Mouse (Mus musculus) skeletal muscle tissue, postnatal 0 days (tissue): ENCODE results near the gene Tbxa2r. TPM values are rescaled to one million over a fixed set of nuclear protein-coding genes. Genes with fewer than 3 reads are reported as not detected.

Experiments used
- polyA plus RNA-seq: library from polyadenylated mRNA; unstranded; fragments of >200 nt; fragmentation: Nextera tagmentation; extraction: Ambion mirVana; gene quantifications from 2 replicates; pipeline ENCODE4 v1.2.1, GENCODE M21; 2015

Tbxa2r gene
- polyA plus RNA-seq = 7.3 and 7.8 TPM in 2 replicates

DNA sequence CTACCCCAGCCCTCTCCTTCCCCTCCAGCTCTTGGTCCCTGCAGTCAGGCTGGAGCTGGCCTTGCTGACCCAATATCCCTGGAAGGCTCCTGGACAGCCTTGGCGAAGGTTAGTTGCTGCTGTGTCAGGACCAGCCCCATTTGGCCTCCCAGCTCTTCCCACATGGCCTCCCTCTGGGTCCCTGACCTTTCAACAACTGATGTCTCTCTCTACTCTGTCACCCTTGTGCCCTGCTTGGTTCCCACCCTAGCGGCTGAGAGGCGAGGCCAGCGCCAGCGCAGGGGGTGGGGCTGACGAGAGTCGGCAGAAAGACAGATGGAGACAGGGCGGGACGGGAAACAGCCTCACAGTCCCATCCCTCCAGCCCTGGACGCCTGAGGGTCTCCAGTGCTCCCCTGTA lies at the start of gene Tbxa2r:
TSS of gene Tbxa2r (plus strand) at position 346 of the 400 bp plus-strand sequence.

DNA sequence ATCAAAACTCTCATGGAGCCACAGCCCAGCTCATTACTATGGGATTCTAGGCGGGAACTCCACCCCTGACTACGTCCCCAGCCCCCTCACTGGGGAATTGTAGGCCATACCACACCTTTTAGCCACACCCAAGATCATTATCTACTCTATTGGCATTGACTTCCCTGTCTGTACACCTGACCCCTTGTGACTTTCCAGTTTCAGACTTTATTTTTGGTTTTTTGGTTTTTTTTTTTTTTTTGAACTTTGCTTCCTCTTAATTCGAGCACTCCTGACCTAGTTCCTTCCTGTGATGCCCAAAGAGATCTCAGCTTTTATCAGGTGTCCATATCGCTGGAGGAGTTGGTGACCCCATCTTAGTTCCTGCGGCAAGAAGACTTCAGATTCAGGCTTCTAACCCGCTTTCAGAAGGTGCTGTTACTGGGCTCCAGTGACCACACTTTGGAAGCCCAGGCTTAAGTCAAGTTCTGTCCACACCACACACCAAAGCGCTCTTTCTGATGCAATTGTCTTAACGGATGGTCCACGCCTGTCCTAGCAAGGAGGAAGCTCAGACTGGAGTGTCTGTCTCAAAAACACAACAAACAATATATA lies 36.9 kb upstream of the Tbxa2r start, which contains the start of gene Tjp3:
TSS of gene Tjp3 (minus strand) at position 71 of the 594 bp plus-strand sequence.

DNA sequence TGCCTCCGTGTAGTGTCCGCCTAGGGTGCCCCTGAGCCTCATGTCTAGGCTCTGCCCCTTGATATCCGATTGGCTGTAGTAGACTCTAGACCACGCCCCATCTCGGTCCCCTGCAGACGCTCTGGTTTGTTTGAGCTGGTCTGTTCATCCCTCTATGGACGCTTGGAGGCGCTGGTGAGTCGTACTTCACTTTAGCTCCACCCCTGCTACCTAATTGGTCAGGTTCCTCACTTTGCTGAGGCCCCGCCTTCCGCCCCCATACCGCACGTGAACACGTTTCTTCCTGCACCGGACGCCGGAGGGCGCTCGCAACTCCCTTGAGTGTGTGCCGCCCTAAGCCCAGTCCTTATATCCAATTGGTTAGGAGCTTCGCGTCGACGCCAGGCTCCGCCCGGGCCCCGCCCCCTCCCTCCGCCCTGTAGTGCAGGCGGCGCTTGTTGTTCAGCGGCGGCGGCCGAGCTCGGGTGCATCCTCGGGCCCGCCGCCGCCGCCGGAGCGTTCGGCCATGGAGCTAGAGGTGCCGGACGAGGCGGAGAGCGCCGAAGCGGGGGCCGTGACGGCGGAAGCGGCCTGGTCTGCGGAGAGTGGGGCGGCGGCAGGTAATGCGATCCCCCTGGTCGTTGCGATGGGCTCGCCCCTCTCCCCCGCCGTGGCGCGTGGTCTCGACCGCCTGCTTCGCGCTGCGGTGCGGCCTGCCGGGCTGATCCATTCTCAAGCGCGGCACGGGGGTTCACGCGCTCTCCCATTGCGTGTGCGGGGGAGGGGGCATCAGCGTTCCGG lies 35.8 kb upstream of the Tbxa2r start, which contains the start of gene Pip5k1c:
TSS of gene Pip5k1c (plus strand) at position 410 of the 780 bp plus-strand sequence.

DNA sequence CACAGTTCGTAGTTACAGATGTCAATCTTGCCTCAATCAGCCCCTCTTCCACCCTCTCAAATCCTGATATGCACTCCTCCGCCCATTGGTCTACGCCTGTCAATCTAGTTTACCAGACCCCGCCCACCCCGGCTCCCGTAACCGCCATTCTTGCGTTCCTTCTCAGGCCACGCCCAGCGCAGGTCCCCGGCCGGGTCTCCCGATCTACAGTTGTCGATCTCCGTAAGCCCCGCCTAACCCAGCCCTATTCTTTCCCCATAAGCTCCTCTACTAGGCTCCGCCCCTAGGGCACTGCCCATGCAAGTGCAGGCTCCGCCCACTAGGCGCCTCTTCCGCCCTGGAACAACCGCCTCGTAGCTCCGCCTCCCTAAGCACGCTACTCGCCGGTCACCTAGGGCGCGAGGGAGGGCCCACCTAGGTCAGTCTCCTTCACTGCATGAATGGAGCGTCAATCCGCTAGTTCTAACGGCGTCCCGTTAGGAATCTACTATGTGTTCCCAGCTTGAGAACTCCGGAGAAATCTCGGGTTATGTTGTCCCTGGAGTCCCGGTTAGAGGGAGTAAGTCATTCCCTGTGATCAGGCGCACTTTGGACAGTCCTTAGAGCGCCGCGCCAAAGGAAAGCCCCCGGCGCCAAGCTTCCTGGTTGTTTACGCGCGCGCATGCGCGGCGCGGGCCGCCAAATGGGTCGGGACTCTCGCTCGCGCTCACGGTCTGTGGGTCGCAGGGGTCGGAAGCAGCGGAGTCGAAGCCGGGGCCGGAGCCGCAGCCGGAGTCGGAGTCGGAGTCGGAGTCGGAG lies 7.8 kb upstream of the Tbxa2r start, which contains the start of gene Cactin:
TSS of gene Cactin (plus strand) at position 554 of the 798 bp plus-strand sequence.

DNA sequence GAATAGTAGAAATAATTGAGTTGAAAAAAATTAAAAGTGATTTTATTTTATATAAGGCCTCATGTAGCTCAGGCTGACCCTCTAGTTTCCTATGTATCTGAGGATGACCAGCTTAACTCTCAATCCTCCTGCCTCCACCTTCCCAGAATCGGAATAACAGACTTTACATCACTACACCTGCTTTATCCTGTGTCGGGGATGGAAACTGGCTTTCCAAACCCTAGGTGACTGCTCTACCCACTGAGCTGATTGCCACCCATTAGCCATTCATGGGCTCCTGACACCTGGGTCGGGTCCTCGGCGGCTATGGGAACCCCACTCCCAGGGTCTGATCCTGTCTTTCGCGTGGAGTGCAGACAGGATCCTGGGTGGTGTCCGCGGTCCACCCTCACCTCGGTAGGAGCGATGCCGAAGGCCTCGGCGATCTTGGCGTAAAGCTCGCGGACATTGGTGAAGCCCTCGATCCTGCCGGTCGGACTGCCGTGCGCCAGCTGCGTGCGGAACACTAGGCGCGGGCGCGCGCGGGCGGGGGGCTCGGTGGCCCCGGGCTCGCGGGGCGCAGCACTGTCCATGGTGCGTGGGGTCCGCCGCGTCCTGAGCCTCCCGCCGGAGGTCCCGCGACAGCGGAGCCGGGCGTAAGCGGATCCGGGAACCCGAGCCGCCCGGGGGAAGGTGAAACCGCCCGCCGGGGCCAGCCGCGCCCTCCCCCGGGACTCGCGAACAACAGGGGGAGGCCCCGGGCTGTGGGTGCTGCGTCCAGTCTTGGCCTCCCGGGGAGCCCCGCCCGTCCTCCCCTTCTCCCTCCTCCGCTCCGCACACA lies 14.4 kb downstream of the Tbxa2r start, which contains the start of gene Gipc3:
TSS of gene Gipc3 (minus strand) at position 581 of the 820 bp plus-strand sequence.

DNA sequence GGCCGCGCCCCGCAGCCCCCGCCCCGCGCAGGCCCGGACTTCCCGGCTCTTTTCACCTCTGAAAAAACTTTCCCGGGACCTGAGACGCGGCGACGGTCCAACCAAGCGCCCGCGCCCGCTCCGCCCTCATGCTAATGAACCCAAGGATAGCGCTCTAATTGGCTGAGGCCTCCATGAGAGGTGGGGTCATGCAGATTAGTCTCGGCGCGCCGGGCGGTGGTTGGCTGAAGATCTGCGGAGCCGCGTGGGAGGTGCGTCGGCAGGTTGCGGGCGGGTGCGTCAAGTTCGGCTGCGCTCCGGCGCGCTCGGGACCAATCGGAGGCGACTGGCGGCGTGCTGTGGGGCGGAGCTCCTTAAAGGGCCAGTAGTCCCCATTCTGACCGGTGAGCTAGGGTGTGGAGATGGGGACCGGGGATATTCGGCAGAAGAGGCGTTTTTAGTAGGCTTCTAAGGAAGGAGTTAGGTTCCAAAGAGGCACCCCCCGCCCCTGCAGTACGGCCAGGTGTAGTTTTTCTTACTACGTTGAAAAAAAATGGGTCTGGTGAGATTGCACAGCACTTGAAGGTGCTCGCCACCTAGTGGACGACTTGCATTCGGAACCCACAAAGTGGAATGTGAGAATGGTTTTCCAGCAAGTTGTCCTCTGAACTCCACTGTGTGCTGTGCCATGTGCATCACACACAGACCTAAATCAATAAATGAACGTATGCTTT lies 22.0 kb downstream of the Tbxa2r start, which contains the start of gene Hmg20b:
TSS of gene Hmg20b (minus strand) at position 130 of the 713 bp plus-strand sequence.

DNA sequence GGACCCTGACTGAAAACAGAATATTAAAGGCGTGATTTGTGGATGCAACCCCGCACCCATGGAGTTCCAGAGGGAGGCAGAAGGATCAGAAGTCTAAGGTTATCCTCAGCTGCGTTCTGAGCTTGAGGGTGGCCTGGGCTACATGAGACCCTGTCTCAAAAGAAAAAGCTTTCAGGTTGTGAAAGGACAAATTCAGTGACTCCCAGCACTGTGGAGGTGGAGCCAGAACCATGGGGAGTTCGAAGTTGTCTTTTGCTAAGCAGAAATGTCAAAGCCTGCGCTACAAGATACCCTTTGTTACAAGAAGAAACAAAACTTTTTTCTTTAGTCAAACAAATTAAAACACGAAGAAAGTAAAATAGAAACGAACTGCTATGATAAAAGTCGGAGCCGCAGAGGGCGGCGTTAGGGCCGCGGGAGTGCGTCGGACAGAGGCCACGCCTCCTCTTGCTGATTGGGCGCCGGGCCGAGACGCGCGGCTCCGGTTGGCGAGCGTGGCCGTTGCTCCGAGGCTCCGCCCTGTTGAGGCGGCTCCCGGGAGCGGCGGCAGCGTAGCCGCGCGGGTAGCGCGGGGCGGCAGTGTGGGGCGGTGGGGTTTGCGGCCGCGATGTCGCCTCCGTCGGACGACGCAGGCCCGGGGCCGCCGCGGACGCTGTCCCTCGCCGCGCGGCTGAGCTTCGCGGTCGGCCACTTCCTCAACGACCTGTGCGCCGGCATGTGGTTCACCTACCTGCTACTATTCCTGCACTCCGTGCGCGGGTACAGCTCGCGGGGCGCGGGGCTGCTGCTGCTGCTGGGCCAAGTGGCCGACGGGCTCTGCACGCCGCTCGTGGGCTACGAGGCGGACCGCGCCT lies 28.7 kb downstream of the Tbxa2r start, which contains the start of gene Mfsd12:
TSS of gene Mfsd12 (plus strand) at position 501 of the 854 bp plus-strand sequence.

DNA sequence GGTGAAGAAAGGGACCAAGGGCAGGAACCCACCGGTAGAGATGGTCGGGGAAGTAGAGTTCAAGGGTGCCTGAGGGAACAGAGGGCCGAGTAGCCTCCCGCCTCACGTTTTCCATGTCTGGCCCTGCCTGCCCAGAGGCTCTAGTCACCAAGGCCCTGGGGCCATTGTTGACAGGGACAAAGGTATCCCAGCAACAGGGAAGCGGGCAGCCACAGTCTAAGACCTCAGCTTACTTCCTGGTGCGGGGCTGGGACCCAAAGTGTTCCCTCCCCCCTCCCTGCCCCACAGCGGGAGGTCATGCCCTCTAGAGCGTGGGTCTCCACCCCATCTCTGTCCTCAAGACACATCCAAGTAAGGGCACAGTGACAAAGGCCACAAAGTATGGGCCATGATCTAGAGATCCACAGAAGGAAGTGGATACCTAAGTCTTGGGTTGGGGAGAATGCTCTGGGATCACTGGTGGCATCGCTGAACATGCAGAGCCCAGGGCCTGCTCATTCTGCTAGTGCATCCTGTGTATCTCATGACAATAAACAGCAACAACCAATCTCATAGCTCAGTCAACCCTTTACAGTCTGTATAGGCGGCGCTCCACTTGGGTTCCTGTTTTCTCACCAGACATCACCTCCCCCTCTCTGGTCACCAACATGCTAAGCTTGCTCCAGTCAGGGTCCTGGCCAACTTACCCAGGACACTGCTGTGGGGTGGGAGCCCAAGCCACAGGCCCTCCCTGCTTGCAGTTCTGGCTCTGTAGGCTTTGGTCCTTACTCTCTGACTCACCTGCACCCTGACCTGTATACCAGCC lies 37.3 kb downstream of the Tbxa2r start, which contains the start of gene 4930404N11Rik:
TSS of gene 4930404N11Rik (minus strand) at position 145 of the 805 bp plus-strand sequence.

DNA sequence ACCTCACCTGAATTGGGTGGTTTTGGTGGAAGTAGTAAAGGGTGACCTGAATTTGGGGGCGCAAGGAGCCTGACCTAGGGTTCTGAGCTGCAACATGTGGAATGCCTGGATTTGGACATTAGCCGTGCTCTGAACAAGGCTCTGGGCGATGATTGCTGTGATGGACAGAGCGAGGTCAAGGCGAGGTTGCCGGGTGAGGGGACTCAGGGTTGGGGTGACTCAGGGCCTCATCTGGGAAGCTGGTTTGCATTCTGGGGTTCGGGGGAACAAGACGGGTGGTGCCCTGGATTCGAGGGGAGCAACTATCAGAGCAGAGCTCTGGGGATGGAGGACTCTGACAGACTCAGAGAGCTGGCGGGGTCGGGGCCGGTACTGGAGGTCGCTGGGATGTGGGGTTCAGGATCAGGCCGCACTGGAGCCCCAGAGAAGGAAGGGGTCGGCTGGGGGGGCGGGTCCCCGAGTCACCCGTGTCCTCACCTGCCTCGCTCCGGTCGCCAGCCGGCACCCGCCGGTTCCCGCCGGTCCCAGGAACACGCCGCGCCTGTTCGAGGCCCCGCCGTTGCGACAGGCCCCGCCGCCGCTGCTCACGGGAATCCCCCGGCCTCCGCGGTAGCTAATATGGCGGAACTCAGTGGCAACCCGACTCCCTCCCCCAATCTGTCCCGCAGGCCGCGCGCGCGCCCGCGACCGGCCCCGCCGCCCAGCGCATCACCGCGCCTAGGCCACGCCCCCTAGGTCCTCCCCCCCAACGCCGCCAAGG lies 49.4 kb downstream of the Tbxa2r start, which contains the start of gene Fzr1:
TSS of gene Fzr1 (minus strand) at position 724 of the 760 bp plus-strand sequence.

DNA sequence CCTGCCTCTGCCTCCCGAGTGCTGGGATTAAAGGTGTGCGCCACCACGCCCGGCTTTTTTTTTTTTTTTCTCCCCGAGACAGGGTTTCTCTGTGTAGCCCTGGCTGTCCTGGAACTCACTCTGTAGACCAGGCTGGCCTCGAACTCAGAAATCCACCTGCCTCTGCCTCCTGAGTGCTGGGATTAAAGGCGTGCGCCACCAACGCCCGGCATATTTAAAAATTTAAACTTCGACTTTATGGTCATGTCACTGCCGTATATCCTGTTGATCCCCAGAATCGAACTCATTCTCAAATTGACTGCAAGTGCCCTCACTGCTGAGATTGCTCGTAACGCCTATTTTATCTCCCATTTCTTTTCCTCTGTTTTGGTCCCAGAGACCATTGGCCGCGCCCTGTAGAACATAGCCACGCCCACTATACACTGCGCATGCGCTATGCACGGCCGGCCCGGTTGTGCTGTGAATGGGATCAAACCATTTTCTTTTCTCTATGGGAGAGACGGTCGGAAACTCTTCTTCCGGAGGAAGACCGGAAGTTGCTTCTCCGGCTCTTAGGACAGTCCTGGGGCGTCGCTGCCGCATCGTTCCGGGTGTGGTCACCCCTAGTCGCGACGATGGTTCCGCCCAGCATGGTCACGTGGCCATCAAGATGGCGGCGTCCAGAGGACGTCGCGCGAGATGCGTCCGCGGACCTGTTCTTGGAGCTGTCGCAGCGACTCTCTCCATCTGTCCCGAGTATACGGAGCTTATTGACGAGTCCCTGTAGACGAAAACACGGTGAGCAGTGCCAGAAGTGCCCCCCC lies 55.5 kb downstream of the Tbxa2r start, which contains the start of the genes Dohh and Gm48551:
TSS of gene Dohh (plus strand) at position 627 of the 803 bp plus-strand sequence.
TSS of gene Gm48551 (plus strand) at position 665 of the 803 bp plus-strand sequence.

Other genes with a start within 250 kb of the Tbxa2r start
- 0.54 and 1.2 TPM in 2 replicates for gene Creb3l3, start 229.9 kb upstream of the Tbxa2r start, polyA plus RNA-seq
- 143 and 155 TPM in 2 replicates for gene Map2k2, start 222.8 kb upstream of the Tbxa2r start, polyA plus RNA-seq
- 29.7 and 34.0 TPM in 2 replicates for gene Zbtb7a, start 193.5 kb upstream of the Tbxa2r start, polyA plus RNA-seq
- 20.9 and 22.3 TPM in 2 replicates for gene Pias4, start 160.8 kb upstream of the Tbxa2r start, polyA plus RNA-seq
- 392 and 402 TPM in 2 replicates for gene Eef2, start 152.1 kb upstream of the Tbxa2r start, polyA plus RNA-seq
- gene Dapk3, start 145.7 kb upstream of the Tbxa2r start, polyA plus RNA-seq = 44.3 and 52.5 TPM in 2 replicates
- gene 4930442H23Rik, start 144.9 kb upstream of the Tbxa2r start, polyA plus RNA-seq = not detected in 2 replicates
- 2.9 and 4.7 TPM in 2 replicates for gene Nmrk2, start 126.7 kb upstream of the Tbxa2r start, polyA plus RNA-seq
- 0.26 and 0.45 TPM in 2 replicates for gene Atcay, start 97.9 kb upstream of the Tbxa2r start, polyA plus RNA-seq
- gene Zfr2, start 95.6 kb upstream of the Tbxa2r start, polyA plus RNA-seq = 2.3 and 2.5 TPM in 2 replicates
- gene Matk, start 75.8 kb upstream of the Tbxa2r start, polyA plus RNA-seq = 0.65 and 0.90 TPM in 2 replicates
- 201 and 207 TPM in 2 replicates for gene Mrpl54, start 61.8 kb upstream of the Tbxa2r start, polyA plus RNA-seq
- gene Apba3, start 61.8 kb upstream of the Tbxa2r start, polyA plus RNA-seq = 50.7 and 53.6 TPM in 2 replicates
- gene Tjp3, start 37.1 kb upstream of the Tbxa2r start, polyA plus RNA-seq = 0.47 and 0.58 TPM in 2 replicates
- 15.1 and 16.0 TPM in 2 replicates for gene Pip5k1c, start 35.8 kb upstream of the Tbxa2r start, polyA plus RNA-seq
- gene Cactin, start 7.6 kb upstream of the Tbxa2r start, polyA plus RNA-seq = 11.0 and 15.5 TPM in 2 replicates
- gene Gipc3, start 14.5 kb downstream of the Tbxa2r start, polyA plus RNA-seq = 0.11 and 0.13 TPM in 2 replicates
- 38.4 and 47.5 TPM in 2 replicates for gene Hmg20b, start 21.7 kb downstream of the Tbxa2r start, polyA plus RNA-seq
- 5.9 and 8.0 TPM in 2 replicates for gene Mfsd12, start 28.8 kb downstream of the Tbxa2r start, polyA plus RNA-seq
- gene 4930404N11Rik, start 37.1 kb downstream of the Tbxa2r start, polyA plus RNA-seq = 0.27 and 0.37 TPM in 2 replicates
- 35.3 and 36.5 TPM in 2 replicates for gene Fzr1, start 49.8 kb downstream of the Tbxa2r start, polyA plus RNA-seq
- 70.2 and 72.8 TPM in 2 replicates for gene Dohh, start 55.7 kb downstream of the Tbxa2r start, polyA plus RNA-seq
- gene Gm48551, start 55.7 kb downstream of the Tbxa2r start, polyA plus RNA-seq = 1.2 and 1.4 TPM in 2 replicates
- 0.24 TPM in 2 replicates for gene Gm48552, start 60.3 kb downstream of the Tbxa2r start, polyA plus RNA-seq
- 1.0 and 1.6 TPM in 2 replicates for gene Smim24, start 64.3 kb downstream of the Tbxa2r start, polyA plus RNA-seq
- 130 and 133 TPM in 2 replicates for gene Nfic, start 126.9 kb downstream of the Tbxa2r start, polyA plus RNA-seq
- 0.09 TPM in 1 of 2 replicates, not detected in the other for gene Celf5, start 154.0 kb downstream of the Tbxa2r start, polyA plus RNA-seq
- gene Ncln, start 167.7 kb downstream of the Tbxa2r start, polyA plus RNA-seq = 36.0 and 36.4 TPM in 2 replicates
- gene S1pr4, start 171.4 kb downstream of the Tbxa2r start, polyA plus RNA-seq = 0.66 and 0.81 TPM in 2 replicates
- gene Gna15, start 195.5 kb downstream of the Tbxa2r start, polyA plus RNA-seq = 1.3 and 2.6 TPM in 2 replicates
- 44.8 and 48.0 TPM in 2 replicates for gene Gna11, start 216.5 kb downstream of the Tbxa2r start, polyA plus RNA-seq
- gene Aes, start 230.8 kb downstream of the Tbxa2r start, polyA plus RNA-seq = 684 and 719 TPM in 2 replicates
- gene Tle2, start 245.8 kb downstream of the Tbxa2r start, polyA plus RNA-seq = 7.1 and 9.1 TPM in 2 replicates